Mouse (Mus musculus) lung, adult 2 months (tissue): ENCODE results near the gene Cyp4a32.

Experiments used
- CTCF ChIP-seq: fragments of 200-500 bp; IDR thresholded peaks from 2 replicates; pipeline ENCODE4 v1.5.1; 2011; ENCODE audit warnings: mild to moderate bottlenecking, low read length, control low read depth; ENCODE audit not compliant: insufficient read depth
- POLR2A ChIP-seq: fragments of 200-500 bp; IDR thresholded peaks from 2 replicates; pipeline ENCODE4 v1.6.1; 2011; ENCODE audit warnings: low read depth, mild to moderate bottlenecking, control low read depth, low read length, borderline replicate concordance; ENCODE audit errors: extremely low read depth

DNA sequence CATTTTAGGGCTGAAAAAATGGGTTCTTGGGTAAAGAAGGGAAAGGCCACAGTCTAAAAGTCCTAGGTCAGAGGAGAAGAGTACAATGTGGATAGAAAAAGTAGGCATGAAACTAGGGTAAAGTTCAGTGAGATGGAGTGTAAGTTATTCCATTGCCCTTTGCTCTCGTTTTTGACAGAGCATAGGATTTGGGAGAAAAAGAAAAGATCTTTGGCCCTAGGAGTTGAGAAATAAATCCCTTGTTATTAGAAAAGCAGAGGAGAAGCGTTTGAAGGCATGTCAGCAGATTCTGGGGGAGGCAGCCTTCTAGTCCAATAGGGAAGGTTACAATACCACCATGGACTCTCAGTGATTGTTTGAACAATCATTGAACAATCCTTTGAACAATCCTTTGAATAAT is 45.3 kb upstream of the Cyp4a32 start:
- TF ChIP-seq POLR2A (no peak), CTCF (no peak)
